Mouse (Mus musculus) intestine, postnatal 0 days (tissue): Measurements from ENCODE around the gene Lman2l. TPM values are rescaled to one million over a fixed set of nuclear protein-coding genes. Genes with fewer than 3 reads are reported as not detected.

Experiments used
- ATAC-seq: fragments of 200-750 bp; cut with Nextera tagmentation; 2 replicates; pipeline ENCODE4 v1.8.0; 2017; ENCODE audit warnings: mild to moderate bottlenecking, moderate TSS enrichment, moderate library complexity
- H3K27ac ChIP-seq: fragments of 300-500 bp; sonication (generic); 2 replicates; pipeline ENCODE4 v1.5.1; 2014; ENCODE audit warnings: mild to moderate bottlenecking, low read depth, low read length, moderate library complexity
- H3K27me3 ChIP-seq: fragments of 300-500 bp; sonication (generic); replicated peaks from 2 replicates; pipeline ENCODE4 v1.6.1; 2014; ENCODE audit warnings: low read length, mixed read lengths; ENCODE audit not compliant: control insufficient read depth, insufficient read depth
- H3K36me3 ChIP-seq: fragments of 300-500 bp; sonication (generic); 2 replicates; pipeline ENCODE4 v1.6.1; 2014; ENCODE audit warnings: mild to moderate bottlenecking, moderate library complexity; ENCODE audit not compliant: control insufficient read depth, insufficient read depth
- H3K4me1 ChIP-seq: fragments of 300-500 bp; sonication (generic); replicated peaks from 2 replicates; pipeline ENCODE4 v1.6.1; 2014; ENCODE audit warnings: antibody characterized with exemption, low read length, mixed read lengths; ENCODE audit not compliant: control insufficient read depth, insufficient read depth
- H3K4me2 ChIP-seq: fragments of 300-500 bp; sonication (generic); replicated peaks from 2 replicates; pipeline ENCODE4 v1.6.1; 2014; ENCODE audit warnings: low read depth, mild to moderate bottlenecking, moderate library complexity
- H3K4me3 ChIP-seq: fragments of 300-500 bp; sonication (generic); 2 replicates; pipeline ENCODE4 v1.5.1; 2014; ENCODE audit warnings: low read depth, low read length
- H3K9ac ChIP-seq: fragments of 300-500 bp; sonication (generic); 2 replicates; pipeline ENCODE4 v1.6.1; 2014; ENCODE audit warnings: mild to moderate bottlenecking, low read depth, low read length
- H3K9me3 ChIP-seq: fragments of 300-500 bp; sonication (generic); 2 replicates; pipeline ENCODE4 v1.6.1; 2016; ENCODE audit warnings: mixed run types; ENCODE audit not compliant: control insufficient read depth
- CTCF ChIP-seq: sonication (generic); IDR thresholded peaks from 2 replicates; pipeline ENCODE4 v1.5.1; 2016; ENCODE audit warnings: low read depth, mild to moderate bottlenecking, control low read depth, antibody characterized with exemption, moderate library complexity
- WGBS: fragments of 180-500 bp; shearing (Covaris S2); extraction: QIAGEN DNeasy Blood & Tissue Kit; methylation state at CpG from one replicate; pipeline ENCODE4 v1.1.7; 2014; 5-methylcytosine and 5-hydroxymethylcytosine counted together
- polyA plus RNA-seq: library from polyadenylated mRNA; unstranded; fragments of >200 nt; fragmentation: Nextera tagmentation; extraction: Ambion mirVana; gene quantifications from 2 replicates; pipeline ENCODE4 v1.2.1, GENCODE M21; 2015

Gene Lman2l
- 10.5 and 11.2 TPM in 2 replicates for polyA plus RNA-seq

DNA sequence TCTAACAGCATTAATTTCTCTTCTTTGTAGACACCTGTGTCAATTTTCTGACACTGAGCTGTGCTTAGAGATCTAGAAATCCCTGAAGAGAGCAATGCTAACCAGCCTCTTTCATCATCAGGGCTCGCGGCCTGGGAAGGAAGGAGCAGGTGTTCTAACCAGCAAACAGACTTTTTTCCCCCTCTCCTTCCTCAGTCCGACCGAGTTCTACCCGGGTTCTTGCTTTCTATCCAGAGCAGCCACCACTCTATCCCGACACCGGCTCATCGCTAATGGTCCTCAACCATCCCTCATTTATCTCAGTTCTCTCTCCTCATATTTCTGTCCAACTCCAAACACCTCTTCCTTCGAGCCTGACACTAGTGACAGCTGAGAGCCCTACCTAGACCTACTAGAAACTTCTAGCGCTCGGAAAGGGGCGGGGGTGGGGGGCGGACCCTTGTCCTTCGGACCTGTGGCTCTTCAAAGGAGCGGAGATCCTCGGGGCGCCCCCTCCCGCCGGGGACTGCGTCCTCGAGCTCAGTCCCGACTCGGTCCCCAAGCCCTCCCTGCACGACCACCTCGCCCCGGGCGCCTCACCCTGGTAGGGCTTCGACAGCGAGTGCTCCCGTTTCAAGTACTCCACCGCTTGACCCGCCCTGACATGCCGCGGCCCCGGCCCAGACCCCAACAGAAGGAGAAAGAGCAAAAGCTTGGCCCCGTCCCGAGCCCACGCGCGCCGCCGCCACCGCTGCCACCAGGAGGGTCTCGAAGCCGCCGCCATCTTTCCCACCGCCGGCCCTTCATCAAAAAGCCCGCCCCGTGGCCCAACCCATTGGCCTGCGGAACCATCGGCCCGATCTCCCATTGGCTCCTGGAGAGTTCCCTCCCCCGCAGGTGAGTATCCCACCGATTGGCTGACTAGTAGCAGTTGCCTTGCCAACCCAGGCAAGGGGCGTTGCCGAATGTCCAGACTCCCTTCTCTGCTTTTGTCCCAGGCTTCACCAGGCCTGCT, at the start of gene Lman2l:
Gene Lman2l (minus strand): TSS at position 801 of the 994 bp plus-strand sequence.
- peak within 1 kb of the TSS; percentile 43 for H3K9ac ChIP-seq
- H3K9me3 ChIP-seq = no peaks in the 10 kb centered on the region
- WGBS = under 1% methylated on average over 54 of the region's 57 CpGs
- no peaks in the 10 kb centered on the region for H3K27me3 ChIP-seq
- H3K4me3 ChIP-seq = peak within 1 kb of the TSS; percentile 80
- H3K4me1 ChIP-seq = no peaks in the 10 kb centered on the region
- TF ChIP-seq CTCF = peak; percentile 14
- ATAC-seq = peak; percentile 100
- H3K4me2 ChIP-seq = peak within 1 kb of the TSS; percentile 93
- H3K27ac ChIP-seq = no peak within 1 kb of the TSS
- no peaks in the 10 kb centered on the region for H3K36me3 ChIP-seq

DNA sequence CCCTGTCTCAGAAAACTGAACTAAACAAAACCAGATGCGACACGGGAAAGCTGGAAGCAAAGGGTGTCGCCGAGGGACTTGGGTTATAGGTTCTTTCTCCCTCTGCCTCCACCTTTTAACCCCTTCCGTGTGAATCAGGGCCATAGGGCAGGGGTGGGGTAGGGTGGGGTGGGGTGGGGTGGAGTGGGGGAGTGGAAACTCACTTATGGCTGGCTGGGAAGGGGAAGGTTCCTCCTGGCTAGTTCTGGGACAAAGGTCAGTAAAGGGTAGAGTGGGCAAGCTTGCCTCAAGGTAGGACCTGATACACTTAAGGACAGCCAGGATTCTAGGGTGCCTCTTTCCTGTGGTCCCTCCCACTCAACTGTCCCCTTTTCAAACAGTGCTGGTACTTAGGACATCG, 48.2 kb upstream of the Lman2l start:
- H3K4me3 ChIP-seq = no peak overlapping the region

GRCm38 (mm10) chr1:36492416-36493139, 47.5 kb upstream of the Lman2l start:
- Histone ChIP-seq H3K9ac (0 out of 2 replicates have a peak overlapping the region, but pooled peaks have one; percentile 7), H3K4me3 (no peak overlapping the region)
- peak; percentile 80 for ATAC-seq

More for the DNA sequence above, 48.2 kb upstream of the Lman2l start:
- 0 out of 2 replicates have a peak, but pooled peaks cover 12% of the 10 kb centered on the region for H3K4me1 ChIP-seq
- H3K27me3 ChIP-seq = no peaks in the 10 kb centered on the region
- no peaks in the 10 kb centered on the region for H3K9me3 ChIP-seq
- WGBS = 43% methylated on average over 6 of the region's 6 CpGs
- H3K36me3 ChIP-seq = peaks cover 7% of the 10 kb centered on the region; the same call in 1 of the 2 replicates
- TF ChIP-seq CTCF = no peak
- H3K9ac ChIP-seq = no peak overlapping the region
- H3K27ac ChIP-seq = peak overlapping the region; percentile 54
- ATAC-seq = peak; percentile 42; the same call in 1 of the 2 replicates
- H3K4me2 ChIP-seq = peak overlapping the region; percentile 18; the same call in 1 of the 2 replicates

DNA sequence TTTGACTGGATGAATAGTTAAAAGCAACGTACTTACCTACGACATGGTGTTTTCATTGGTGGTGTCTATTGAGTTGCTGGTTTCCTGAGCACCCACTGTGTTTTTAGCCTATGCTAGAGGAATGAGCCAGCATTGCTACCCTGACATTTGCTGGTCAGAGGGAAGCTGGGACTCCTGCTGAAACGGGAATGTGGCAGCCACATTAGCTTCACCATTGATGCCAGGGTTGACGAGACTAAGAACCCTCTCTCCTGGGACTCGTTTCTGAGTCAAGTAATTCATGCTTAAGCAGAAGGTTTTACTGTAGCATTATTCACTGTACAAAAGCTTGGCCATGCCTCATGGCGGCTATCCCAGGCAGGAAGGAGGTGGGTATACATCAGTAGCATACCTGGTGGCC, 44.6 kb upstream of the Lman2l start:
- WGBS = 78% methylated on average over 6 of the region's 6 CpGs
- H3K27ac ChIP-seq = no peak overlapping the region
- no peaks in the 10 kb centered on the region for H3K27me3 ChIP-seq
- 0 out of 2 replicates have a peak, but pooled peaks cover 12% of the 10 kb centered on the region for H3K4me1 ChIP-seq
- no peak for TF ChIP-seq CTCF
- no peaks in the 10 kb centered on the region for H3K9me3 ChIP-seq
- H3K4me2 ChIP-seq = no peak overlapping the region
- no peaks in the 10 kb centered on the region for H3K36me3 ChIP-seq
- H3K4me3 ChIP-seq = no peak overlapping the region
- H3K9ac ChIP-seq = no peak overlapping the region
- no peak for ATAC-seq

More at GRCm38 (mm10) chr1:36492416-36493139, 47.5 kb upstream of the Lman2l start:
- H3K27ac ChIP-seq = peak overlapping the region; percentile 66
- peak; percentile 84 for TF ChIP-seq CTCF
- no peaks in the 10 kb centered on the region for H3K36me3 ChIP-seq
- H3K9me3 ChIP-seq = no peaks in the 10 kb centered on the region
- H3K27me3 ChIP-seq = no peaks in the 10 kb centered on the region
- 0 out of 2 replicates have a peak, but pooled peaks cover 12% of the 10 kb centered on the region for H3K4me1 ChIP-seq
- H3K4me2 ChIP-seq = peak overlapping the region; percentile 30
- 18% methylated on average over 9 of the region's 9 CpGs for WGBS

GRCm38 (mm10) chr1:36487111-36487510, 42.0 kb upstream of the Lman2l start:
- ATAC-seq = no peak

DNA sequence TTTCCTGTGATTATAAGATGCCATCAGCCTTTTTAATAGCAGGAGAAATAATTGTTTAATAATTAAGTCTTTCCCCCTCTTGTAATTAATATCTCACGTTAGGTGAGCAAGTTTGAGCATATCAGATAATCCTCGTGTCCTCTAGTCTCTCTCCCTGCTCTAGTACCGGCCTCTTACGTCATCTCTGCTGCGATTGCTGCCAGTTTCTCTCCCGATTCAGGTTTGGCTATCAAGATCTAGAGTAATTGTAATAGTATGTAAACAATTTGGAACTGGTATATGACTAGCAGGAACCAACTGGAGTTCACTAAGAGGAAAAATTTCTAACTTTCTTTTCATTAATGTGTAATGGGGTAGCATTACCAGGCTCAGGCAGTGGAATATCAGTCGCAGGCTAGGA, 40.0 kb upstream of the Lman2l start:
- no peaks in the 10 kb centered on the region for H3K9me3 ChIP-seq
- H3K9ac ChIP-seq = 0 out of 2 replicates have a peak overlapping the region, but pooled peaks have one; percentile 4
- peak overlapping the region; percentile 0; the same call in 1 of the 2 replicates for H3K4me2 ChIP-seq
- H3K4me1 ChIP-seq = no peaks in the 10 kb centered on the region
- no peak overlapping the region for H3K27ac ChIP-seq
- no peaks in the 10 kb centered on the region for H3K27me3 ChIP-seq
- peaks cover 4% of the 10 kb centered on the region; the same call in 1 of the 2 replicates for H3K36me3 ChIP-seq
- 28% methylated on average over 7 of the region's 7 CpGs for WGBS
- ATAC-seq = no peak
- H3K4me3 ChIP-seq = no peak overlapping the region
- no peak for TF ChIP-seq CTCF

More at GRCm38 (mm10) chr1:36487111-36487510, 42.0 kb upstream of the Lman2l start:
- Histone ChIP-seq H3K4me2 (no peak overlapping the region), H3K27me3 (no peaks in the 10 kb centered on the region), H3K27ac (no peak overlapping the region), H3K4me3 (no peak overlapping the region), H3K9me3 (no peaks in the 10 kb centered on the region), H3K4me1 (0 out of 2 replicates have a peak, but pooled peaks cover 7% of the 10 kb centered on the region), H3K36me3 (no peaks in the 10 kb centered on the region), H3K9ac (no peak overlapping the region)
- WGBS = 94% methylated on average over 9 of the region's 9 CpGs
- TF ChIP-seq CTCF = no peak
